Mouse (Mus musculus): Measurements from ENCODE around the gene Kcnab3.

GRCm38 (mm10) chr11:69364376-69364775 lies 38.3 kb downstream of the Kcnab3 start:
- TF ChIP-seq EP300 (IDR thresholded peaks at IDR 0.05; ENCODE audit: low read depth) (no peak), CTCF (IDR thresholded peaks at IDR 0.05; ENCODE audit: low read depth) (no peak)

Data from liver, postnatal 0 days (tissue).